Mouse (Mus musculus): Measurements from ENCODE around the gene Dlgap5. TPM values are rescaled to one million over a fixed set of nuclear protein-coding genes. Genes with fewer than 3 reads are reported as not detected.

Dlgap5 gene
- total RNA-seq, 2 experiments from 2014 or later: 50.6 to 60.7 TPM

DNA sequence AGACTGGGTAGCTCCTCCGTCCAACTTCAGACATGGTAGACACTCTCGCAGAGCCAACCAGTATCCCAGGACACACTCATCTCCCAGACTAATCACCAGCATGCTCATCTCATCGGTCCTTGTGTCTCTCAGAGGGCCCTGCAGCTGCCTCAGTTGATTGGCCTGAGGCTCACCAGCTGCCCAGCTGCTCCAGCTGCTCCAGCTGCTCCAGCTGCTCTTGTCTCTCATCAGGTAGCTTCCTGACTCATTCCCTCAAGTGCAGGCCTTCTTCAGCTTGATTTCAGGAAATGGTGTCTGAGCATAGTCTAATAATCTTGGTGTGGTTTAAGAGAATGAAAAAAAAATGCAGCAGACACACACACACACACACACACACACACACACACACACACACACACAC lies 61.6 kb downstream of the Dlgap5 start:
- no peak for ATAC-seq (replicated peaks; ENCODE audit: low FRiP score, low TSS enrichment, poor library complexity, severe bottlenecking)

DNA sequence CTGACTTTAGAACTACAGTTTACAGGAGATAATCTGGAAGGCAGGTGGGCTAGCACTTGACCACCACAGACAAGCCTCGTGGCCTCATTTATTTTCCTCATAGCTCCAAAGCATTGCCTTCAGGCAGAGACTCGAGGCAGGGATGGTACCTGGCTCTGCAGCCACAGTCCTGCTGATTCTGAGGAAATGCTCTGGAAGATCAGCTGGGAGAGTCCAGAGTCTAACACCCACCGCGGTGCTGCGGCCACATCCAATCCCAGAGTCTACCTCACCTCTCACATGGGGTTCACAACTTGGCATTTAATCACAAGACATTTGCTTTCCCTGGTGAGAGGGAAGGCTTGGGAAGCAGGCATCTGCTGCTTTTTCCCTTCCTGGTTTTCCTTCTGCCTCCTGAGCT lies 63.3 kb downstream of the Dlgap5 start:
- ATAC-seq (replicated peaks; ENCODE audit: low FRiP score, low TSS enrichment, poor library complexity, severe bottlenecking): no peak

DNA sequence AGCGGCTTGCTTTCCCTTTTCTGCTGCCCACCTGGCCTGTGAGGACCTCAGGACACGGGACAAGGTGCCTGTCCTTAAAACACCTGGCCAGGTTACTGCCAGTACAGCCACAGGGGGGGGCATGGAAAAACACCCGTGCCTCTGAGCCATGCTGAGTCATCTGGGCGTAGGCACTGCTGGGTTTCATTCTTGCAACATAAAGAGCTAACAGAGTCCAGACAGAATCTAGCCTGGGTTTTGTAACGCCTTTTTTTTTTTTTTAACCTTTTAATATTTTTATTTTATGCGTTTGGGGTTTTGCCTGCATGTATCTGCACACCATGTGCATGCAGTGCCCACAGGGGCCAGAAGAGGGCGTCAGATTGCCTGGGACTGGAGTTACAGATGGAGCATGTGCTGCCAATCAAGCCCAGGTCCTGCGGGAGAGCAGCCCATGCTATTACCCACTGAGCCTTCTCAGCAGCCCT lies 64.1 kb downstream of the Dlgap5 start:
- ATAC-seq (replicated peaks; ENCODE audit: low FRiP score, low TSS enrichment, poor library complexity, severe bottlenecking): peak; percentile 65; the same call in 1 of the 2 replicates

DNA sequence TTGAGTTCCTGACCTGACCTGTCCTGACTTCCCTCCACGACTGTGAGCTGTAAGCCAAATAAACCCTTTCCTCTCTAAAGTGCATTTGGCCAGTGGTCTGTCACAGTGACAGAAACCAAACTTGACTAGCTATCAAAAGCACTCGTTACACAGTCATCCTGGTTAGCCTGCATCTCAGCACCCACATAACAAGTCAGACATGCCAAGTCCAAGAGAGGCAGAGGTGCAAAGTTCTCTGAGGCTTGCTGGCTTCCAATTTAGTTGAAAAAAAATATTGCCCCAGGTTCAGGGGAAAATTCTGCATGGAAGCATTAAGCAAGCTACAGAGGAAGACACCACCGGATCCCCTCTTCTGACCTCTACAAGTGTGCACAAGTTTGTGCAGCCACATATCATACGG lies 65.0 kb downstream of the Dlgap5 start:
- ATAC-seq (replicated peaks; ENCODE audit: low FRiP score, low TSS enrichment, poor library complexity, severe bottlenecking): no peak

DNA sequence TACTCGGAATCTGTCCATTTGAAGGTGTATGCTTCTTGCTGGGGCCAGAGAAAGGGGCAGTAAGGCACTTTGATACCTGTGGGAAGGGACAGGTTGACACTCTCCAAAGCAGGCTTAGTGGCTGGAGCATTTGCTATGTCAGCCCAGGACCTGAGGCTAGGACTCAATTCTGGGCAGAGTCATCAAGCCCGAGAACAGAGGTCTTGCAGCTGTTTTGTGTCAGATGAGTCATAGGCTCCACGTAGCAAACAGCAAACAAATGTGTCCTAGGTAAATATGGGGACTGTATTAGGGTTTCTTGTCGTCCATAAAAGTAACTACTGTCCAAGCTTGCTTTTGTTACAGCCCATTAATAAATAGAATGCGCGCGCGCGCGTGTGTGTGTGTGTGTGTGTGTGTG lies 65.9 kb downstream of the Dlgap5 start:
- ATAC-seq (replicated peaks; ENCODE audit: low FRiP score, low TSS enrichment, poor library complexity, severe bottlenecking): no peak

DNA sequence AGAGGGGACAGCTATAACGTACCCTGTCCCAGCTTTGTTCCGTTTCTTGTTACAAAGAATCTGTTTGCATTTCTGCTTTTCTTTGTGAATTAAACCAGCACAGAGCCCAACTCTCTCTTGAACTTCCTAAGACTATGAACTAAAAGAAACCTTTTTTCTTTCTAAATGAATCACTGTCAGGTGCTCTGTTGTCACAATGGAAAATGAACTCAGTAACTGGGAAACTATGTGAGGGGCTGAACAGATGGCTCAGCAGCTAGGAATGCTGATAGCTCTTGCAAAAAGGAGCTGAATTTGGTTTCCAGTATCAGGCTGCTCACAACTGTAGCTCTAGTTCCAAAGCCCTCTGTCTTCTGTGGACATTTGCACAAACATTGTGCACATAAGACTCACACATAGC lies 67.2 kb downstream of the Dlgap5 start:
- no peak for ATAC-seq (replicated peaks; ENCODE audit: low FRiP score, low TSS enrichment, poor library complexity, severe bottlenecking)

DNA sequence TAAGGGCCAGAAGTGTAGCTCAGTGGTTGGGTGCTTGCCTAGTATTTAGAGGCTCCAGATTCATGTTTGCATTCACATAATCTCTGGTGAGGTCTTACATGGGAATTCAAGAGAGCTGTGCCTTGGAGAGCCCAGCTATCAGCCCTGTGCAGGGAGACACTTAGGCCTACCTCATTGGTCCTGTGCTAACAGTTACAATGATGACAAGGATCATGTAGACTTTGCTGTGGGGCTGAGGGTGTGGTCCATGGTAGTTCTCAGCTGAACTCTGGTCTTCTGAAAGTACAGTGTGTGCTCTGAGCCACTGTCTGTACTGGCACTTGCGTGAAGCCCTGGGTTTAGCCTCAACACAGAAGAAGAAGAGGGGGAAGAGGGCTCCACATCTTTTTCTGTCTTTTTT lies 71.5 kb downstream of the Dlgap5 start:
- peak; percentile 84 for ATAC-seq (replicated peaks; ENCODE audit: low FRiP score, low TSS enrichment, poor library complexity, severe bottlenecking)

DNA sequence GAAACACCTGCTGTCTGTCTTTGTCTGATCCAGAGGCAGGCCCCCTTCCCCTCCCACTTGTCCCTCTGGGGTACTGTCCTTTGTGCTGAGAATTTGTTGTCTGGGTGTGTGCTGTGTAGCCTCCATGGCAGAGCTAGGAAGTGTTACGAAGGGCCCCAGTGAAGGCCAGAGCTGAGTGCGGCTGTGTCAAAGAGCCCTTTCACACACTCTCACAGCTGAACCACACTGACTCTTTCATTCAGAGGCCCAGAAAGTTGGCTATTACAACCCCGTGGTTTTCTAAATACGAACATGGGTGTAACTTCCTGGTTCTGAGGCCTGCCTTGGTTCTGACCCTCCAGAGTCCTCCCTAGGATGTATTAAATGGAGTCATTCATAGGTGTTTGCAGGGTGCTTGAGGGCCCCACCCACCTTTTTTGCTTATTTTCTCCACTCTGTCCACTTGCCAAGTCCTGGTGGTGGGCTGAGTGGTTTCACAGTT lies 76.4 kb downstream of the Dlgap5 start:
- no peak for ATAC-seq (replicated peaks; ENCODE audit: low FRiP score, low TSS enrichment, poor library complexity, severe bottlenecking)

DNA sequence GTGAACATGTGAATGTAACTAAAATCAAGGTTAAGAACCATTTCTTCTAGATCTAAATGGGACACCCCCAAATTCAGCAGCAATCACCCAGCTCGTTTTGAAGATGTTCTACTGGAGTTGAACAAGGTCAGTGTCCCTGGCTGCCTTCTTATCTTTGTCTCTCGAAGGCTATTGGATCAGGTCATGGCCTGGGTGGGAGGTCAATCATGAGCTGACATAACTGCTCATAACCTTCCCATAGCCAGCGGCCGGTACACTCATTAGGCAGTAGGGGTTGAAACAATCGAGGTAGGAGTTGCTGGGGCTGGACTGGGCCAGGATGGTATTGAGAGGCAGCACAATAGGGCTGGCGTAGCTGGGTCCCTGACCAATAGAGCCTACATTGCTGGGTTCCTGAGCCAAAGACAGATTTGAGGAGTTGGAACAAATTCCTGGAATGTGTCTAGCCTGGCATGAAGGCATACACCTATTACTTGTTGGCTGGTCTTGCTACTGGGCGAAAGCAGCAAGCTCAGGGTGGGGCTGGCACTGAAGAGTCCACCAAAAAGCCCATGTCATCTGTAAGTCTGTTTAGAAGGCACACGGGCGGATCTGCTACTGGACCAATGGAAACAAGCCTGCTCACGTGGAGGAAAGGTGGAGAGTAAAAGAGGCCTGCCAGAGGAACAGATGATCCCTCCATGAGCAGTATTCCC lies 77.8 kb downstream of the Dlgap5 start:
- no peak for ATAC-seq (replicated peaks; ENCODE audit: low FRiP score, low TSS enrichment, poor library complexity, severe bottlenecking)

Other genes with a start within 250 kb of the Dlgap5 start
- gene Gch1, start 229.0 kb downstream of the Dlgap5 start, total RNA-seq (2014; fragmentation: Nextera tagmentation): 1.9 and 4.1 TPM in 2 replicates
- gene Gch1, start 229.0 kb downstream of the Dlgap5 start, total RNA-seq (2017): 2.6 and 3.5 TPM in 2 replicates
- gene Wdhd1, start 141.6 kb downstream of the Dlgap5 start, total RNA-seq (2014; fragmentation: Nextera tagmentation): 89.1 and 89.8 TPM in 2 replicates
- 121 and 169 TPM in 2 replicates for gene Wdhd1, start 141.6 kb downstream of the Dlgap5 start, total RNA-seq (2017)
- 26.8 and 39.5 TPM in 2 replicates for gene Socs4, start 141.5 kb downstream of the Dlgap5 start, total RNA-seq (2014; fragmentation: Nextera tagmentation)
- 20.5 and 25.6 TPM in 2 replicates for gene Socs4, start 141.5 kb downstream of the Dlgap5 start, total RNA-seq (2017)
- 82.4 and 115 TPM in 2 replicates for gene Mapk1ip1l, start 120.1 kb downstream of the Dlgap5 start, total RNA-seq (2014; fragmentation: Nextera tagmentation)
- 46.1 and 59.3 TPM in 2 replicates for gene Mapk1ip1l, start 120.1 kb downstream of the Dlgap5 start, total RNA-seq (2017)
- gene Lgals3, start 50.7 kb downstream of the Dlgap5 start, total RNA-seq (2014; fragmentation: Nextera tagmentation): 0.92 and 5.8 TPM in 2 replicates
- not detected in 2 replicates for gene Lgals3, start 50.7 kb downstream of the Dlgap5 start, total RNA-seq (2017)
- 11.2 and 14.5 TPM in 2 replicates for gene Fbxo34, start 32.0 kb upstream of the Dlgap5 start, total RNA-seq (2014; fragmentation: Nextera tagmentation)
- 16.0 and 29.2 TPM in 2 replicates for gene Fbxo34, start 32.0 kb upstream of the Dlgap5 start, total RNA-seq (2017)
- gene Atg14, start 152.2 kb upstream of the Dlgap5 start, total RNA-seq (2014; fragmentation: Nextera tagmentation): 6.1 and 8.4 TPM in 2 replicates
- 5.7 and 17.3 TPM in 2 replicates for gene Atg14, start 152.2 kb upstream of the Dlgap5 start, total RNA-seq (2017)
- 77.1 and 92.2 TPM in 2 replicates for gene Ktn1, start 230.0 kb upstream of the Dlgap5 start, total RNA-seq (2014; fragmentation: Nextera tagmentation)
- 104 and 119 TPM in 2 replicates for gene Ktn1, start 230.0 kb upstream of the Dlgap5 start, total RNA-seq (2017)

Measured in megakaryocyte-erythroid progenitor cell, adult 5-6 weeks (primary cell).